Mouse (Mus musculus) MEL-GATA-1-ER (cell line): ENCODE results near the gene Lhfpl2.
A peak's percentile ranks its signal among the peaks of the same experiment; 100 is the strongest.

Source experiments
- DNase-seq: peaks from one replicate; pipeline ENCODE4 v3.0.0-alpha.2; 2012; ENCODE audit warnings: low read depth; ENCODE audit errors: extremely low read depth

The Lhfpl2 gene

GRCm38 (mm10) chr13:94174577-94175279 is 117.1 kb downstream of the Lhfpl2 start:
- DNase-seq = peak; percentile 64

GRCm38 (mm10) chr13:94175379-94176050 is 117.9 kb downstream of the Lhfpl2 start:
- DNase-seq = peak; percentile 74

GRCm38 (mm10) chr13:94177148-94177547 is 119.6 kb downstream of the Lhfpl2 start:
- peak; percentile 76 for DNase-seq

- DNase-seq = no peak
Observed at GRCm38 (mm10) chr13:94178401-94179040, 120.9 kb downstream of the Lhfpl2 start.

- DNase-seq = peak; percentile 48
Observed at GRCm38 (mm10) chr13:94180477-94181420, 123.2 kb downstream of the Lhfpl2 start.

GRCm38 (mm10) chr13:94182026-94182425 is 124.4 kb downstream of the Lhfpl2 start:
- DNase-seq = no peak

- DNase-seq = no peak
Observed at GRCm38 (mm10) chr13:94183372-94184021, 125.9 kb downstream of the Lhfpl2 start.

- DNase-seq = no peak
Observed at GRCm38 (mm10) chr13:94184726-94185456, 127.3 kb downstream of the Lhfpl2 start.

GRCm38 (mm10) chr13:94185631-94186030 is 128.0 kb downstream of the Lhfpl2 start:
- no peak for DNase-seq

GRCm38 (mm10) chr13:94188200-94189086 is 130.8 kb downstream of the Lhfpl2 start:
- no peak for DNase-seq

GRCm38 (mm10) chr13:94190386-94190785 is 132.8 kb downstream of the Lhfpl2 start:
- no peak for DNase-seq

- DNase-seq = no peak
Observed at GRCm38 (mm10) chr13:94193227-94193626, 135.6 kb downstream of the Lhfpl2 start.

GRCm38 (mm10) chr13:94198616-94199015 is 141.0 kb downstream of the Lhfpl2 start:
- no peak for DNase-seq

GRCm38 (mm10) chr13:94199829-94200228 is 142.2 kb downstream of the Lhfpl2 start:
- no peak for DNase-seq

GRCm38 (mm10) chr13:94205234-94205633 is 147.6 kb downstream of the Lhfpl2 start:
- peak; percentile 31 for DNase-seq

GRCm38 (mm10) chr13:94207973-94208372 is 150.4 kb downstream of the Lhfpl2 start:
- no peak for DNase-seq

- no peak for DNase-seq
Observed at GRCm38 (mm10) chr13:94208892-94209291, 151.3 kb downstream of the Lhfpl2 start.

- no peak for DNase-seq
Observed at GRCm38 (mm10) chr13:94211236-94212119, 153.9 kb downstream of the Lhfpl2 start.
